Mouse (Mus musculus) stomach, embryonic 16.5 days (tissue): ENCODE data around the gene Man1b1. TPM values are rescaled to one million over a fixed set of nuclear protein-coding genes. Genes with fewer than 3 reads are reported as not detected.

Experiments used
- ATAC-seq: fragments of 200-750 bp; cut with Nextera tagmentation; 2 replicates; pipeline ENCODE4 v1.8.0; 2017; ENCODE audit warnings: moderate number of reproducible peaks, moderate TSS enrichment; ENCODE audit not compliant: insufficient read depth, low FRiP score
- H3K27ac ChIP-seq: fragments of 300-500 bp; sonication (generic); 2 replicates; pipeline ENCODE4 v1.5.1; 2014; ENCODE audit warnings: low read length
- H3K27me3 ChIP-seq: fragments of 300-500 bp; sonication (generic); 2 replicates; pipeline ENCODE4 v1.6.1; 2014; ENCODE audit warnings: low read length, control low read depth, mixed read lengths; ENCODE audit not compliant: control insufficient read depth, insufficient read depth
- H3K36me3 ChIP-seq: fragments of 300-500 bp; sonication (generic); 2 replicates; pipeline ENCODE4 v1.6.1; 2014; ENCODE audit warnings: low read length; ENCODE audit not compliant: control insufficient read depth, insufficient read depth
- H3K4me1 ChIP-seq: fragments of 300-500 bp; sonication (generic); 2 replicates; pipeline ENCODE4 v1.6.1; 2014; ENCODE audit warnings: low read length, control low read depth, mixed read lengths; ENCODE audit not compliant: control insufficient read depth, insufficient read depth
- H3K4me2 ChIP-seq: fragments of 300-500 bp; sonication (generic); 2 replicates; pipeline ENCODE4 v1.6.1; 2014; ENCODE audit warnings: low read depth, low read length, mixed read lengths
- H3K4me3 ChIP-seq: fragments of 300-500 bp; sonication (generic); replicated peaks from 2 replicates; pipeline ENCODE4 v1.5.1; 2014; ENCODE audit warnings: mild to moderate bottlenecking, low read length
- H3K9ac ChIP-seq: fragments of 300-500 bp; sonication (generic); 2 replicates; pipeline ENCODE4 v1.6.1; 2014; ENCODE audit warnings: low read length
- H3K9me3 ChIP-seq: fragments of 300-500 bp; sonication (generic); replicated peaks from 2 replicates; pipeline ENCODE4 v1.6.1; 2016; ENCODE audit warnings: low read length, control low read depth; ENCODE audit not compliant: control insufficient read depth
- WGBS: fragments of 180-500 bp; shearing (Covaris S2); extraction: QIAGEN DNeasy Blood & Tissue Kit; methylation state at CpG from one replicate; pipeline ENCODE4 v1.1.7; 2014; 5-methylcytosine and 5-hydroxymethylcytosine counted together
- polyA plus RNA-seq: library from polyadenylated mRNA; unstranded; fragments of >200 nt; fragmentation: Nextera tagmentation; extraction: Ambion mirVana; gene quantifications from 2 replicates; pipeline ENCODE4 v1.2.1, GENCODE M21; 2015

The Man1b1 gene
- polyA plus RNA-seq, 1 experiment from 2014 or later = 47.0 TPM

DNA sequence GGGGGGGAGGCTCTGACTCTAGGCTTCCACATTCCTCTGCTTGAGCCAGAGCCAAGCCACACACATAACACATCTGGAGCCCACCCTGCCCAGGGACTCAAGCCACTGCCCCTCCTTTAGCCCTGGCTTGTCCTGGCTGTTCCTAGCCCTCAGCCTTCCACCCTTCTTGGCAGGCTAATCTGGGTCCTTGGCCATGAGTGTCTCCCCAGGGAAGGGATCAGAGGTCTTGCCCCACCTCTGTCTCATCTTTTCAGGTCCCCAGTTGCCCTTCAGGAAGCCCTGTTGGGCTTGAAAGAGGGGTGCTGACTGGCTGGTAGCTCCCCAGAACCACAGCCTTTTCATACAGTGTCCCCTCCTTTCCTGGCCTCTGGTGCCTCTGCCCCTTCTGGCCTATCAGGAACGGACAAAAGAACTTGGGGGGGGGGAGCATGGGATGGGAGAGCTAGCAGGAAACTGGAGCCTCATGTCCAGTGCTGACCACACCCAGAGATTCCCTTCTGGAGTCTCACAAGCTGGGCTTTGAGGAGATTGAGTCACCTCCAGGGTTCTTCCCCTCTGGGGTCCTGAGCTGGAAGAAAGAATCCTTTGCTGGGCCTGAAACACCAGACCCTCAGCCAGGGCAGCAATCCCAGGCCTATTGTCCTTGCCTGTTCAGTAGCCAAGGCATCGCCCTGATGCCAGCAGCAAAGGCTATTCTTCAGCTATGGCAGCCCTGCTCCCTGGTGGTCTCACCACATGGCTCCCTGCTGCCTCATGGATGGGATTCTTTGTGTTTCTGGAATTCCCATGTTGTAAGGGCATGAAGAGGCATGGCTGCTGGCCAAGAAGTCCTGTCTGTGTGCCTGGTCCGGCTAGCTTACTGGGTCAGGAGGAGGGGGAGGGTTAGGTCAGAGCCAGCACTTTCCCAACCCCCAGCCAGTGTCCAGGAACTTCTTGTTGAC lies 62.4 kb downstream of the Man1b1 start:
- peak; percentile 30; the same call in 1 of the 2 replicates for ATAC-seq
- H3K9me3 ChIP-seq = no peaks in the 10 kb centered on the region
- no peaks in the 10 kb centered on the region for H3K36me3 ChIP-seq
- H3K4me2 ChIP-seq = no peak overlapping the region
- no peak overlapping the region for H3K4me3 ChIP-seq
- peaks cover 12% of the 10 kb centered on the region for H3K4me1 ChIP-seq
- peak overlapping the region; percentile 43 for H3K27ac ChIP-seq
- no peak overlapping the region; the same call in 1 of the 2 replicates for H3K9ac ChIP-seq
- WGBS = 46% methylated on average over 3 of the region's 3 CpGs
- peaks cover 23% of the 10 kb centered on the region for H3K27me3 ChIP-seq

DNA sequence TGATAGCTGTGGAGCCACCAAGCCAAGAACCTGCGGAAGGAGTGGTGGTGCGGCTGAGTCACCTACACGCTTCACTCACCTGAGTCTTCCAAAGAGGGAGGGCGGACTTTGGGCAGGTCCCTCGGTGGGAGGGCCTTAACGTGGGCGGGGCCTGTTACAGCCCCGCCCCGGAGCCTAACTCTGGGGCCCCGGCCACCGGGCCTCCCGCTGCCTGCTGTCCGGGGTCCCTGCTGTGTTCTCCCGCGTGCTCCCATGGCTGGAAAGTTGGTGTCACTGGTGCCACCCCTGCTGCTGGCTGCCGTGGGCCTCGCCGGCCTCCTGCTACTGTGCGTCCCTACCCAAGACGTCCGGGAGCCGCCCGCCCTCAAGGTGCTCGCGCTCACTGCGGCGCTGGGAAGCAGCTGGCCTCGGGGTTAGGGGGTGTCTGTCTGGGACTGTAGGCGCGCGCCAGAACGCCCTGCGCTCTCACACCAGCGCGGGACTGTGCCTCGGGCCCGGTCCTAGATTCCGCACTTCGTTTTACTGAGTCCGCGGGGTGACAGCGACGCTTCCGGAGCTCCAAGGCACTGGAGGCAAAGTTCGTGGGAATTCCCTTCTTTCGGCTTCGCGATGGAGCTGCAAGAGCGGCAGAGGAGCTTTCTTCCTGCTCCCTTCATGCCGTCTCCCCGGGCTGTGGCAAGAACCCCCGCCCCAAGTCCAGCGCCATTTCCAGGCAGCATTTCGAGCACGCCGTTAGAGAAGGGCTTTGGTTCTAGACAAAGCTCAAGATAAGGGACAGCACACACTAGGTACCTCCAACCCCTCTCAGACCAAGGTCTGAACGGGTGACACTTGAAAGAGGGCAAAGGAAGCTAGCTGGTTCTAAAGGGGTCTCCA lies 63.8 kb downstream of the Man1b1 start, which contains the start of gene Entpd2:
Gene Entpd2, plus strand, starts transcription at position 154 of the 876 bp plus-strand sequence.
- H3K4me3 ChIP-seq = peak within 1 kb of the TSS; percentile 55
- H3K9me3 ChIP-seq = no peaks in the 10 kb centered on the region
- H3K9ac ChIP-seq = peak within 1 kb of the TSS; percentile 67
- peak within 1 kb of the TSS; percentile 75 for H3K4me2 ChIP-seq
- peak; percentile 86 for ATAC-seq
- peak within 1 kb of the TSS; percentile 20; the same call in 1 of the 2 replicates for H3K27ac ChIP-seq
- 2% methylated on average over 57 of the region's 57 CpGs for WGBS
- H3K36me3 ChIP-seq = no peaks in the 10 kb centered on the region
- H3K27me3 ChIP-seq = peaks cover 32% of the 10 kb centered on the region
- peaks cover 16% of the 10 kb centered on the region for H3K4me1 ChIP-seq

DNA sequence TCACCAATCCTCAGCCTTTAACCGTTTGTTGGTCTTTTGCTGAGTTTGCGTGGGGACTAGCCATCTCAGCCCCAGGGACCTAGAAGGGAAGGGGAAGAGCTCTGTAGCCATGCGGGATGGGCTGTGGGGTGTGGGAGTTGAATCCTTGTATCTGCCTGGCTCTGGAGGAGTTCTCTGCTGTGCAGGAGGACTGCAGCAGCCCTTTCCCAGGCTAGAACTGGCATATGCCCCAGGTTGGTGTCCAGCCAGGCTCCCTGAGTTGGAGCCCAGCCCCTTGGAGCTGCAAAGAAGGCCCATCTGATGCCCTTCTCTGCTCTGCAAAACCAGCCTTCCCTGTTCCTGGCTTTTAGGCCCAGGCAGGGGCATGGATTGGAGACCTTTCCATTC lies 64.5 kb downstream of the Man1b1 start:
- Histone ChIP-seq H3K4me2 (peak overlapping the region; percentile 75), H3K9me3 (no peaks in the 10 kb centered on the region), H3K4me3 (peak overlapping the region; percentile 55), H3K9ac (peak overlapping the region; percentile 67), H3K36me3 (no peaks in the 10 kb centered on the region), H3K4me1 (peaks cover 16% of the 10 kb centered on the region), H3K27ac (no peak overlapping the region), H3K27me3 (peaks cover 32% of the 10 kb centered on the region)
- no peak for ATAC-seq
- WGBS = 29% methylated on average over 3 of the region's 3 CpGs

DNA sequence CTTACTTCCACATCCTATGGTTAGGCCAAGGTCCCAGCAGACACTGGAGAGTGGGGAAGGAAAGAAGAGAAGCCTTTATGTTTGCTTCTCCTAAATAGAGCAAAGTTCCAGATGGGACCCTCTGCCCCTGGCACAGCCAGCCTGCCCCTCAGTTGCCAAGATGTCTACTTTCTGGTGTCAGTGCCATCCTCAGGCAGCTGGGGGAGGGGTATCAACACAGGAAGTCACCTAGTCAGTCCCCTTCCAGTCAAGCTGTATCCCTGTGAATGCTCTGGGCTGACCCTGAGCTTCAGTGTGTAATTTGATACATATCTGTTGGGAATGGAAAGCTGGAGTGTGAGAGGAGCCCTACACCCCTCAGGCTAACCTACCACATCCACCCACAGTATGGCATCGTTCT lies 64.9 kb downstream of the Man1b1 start:
- WGBS = 48% methylated on average over 1 of the region's 1 CpGs
- no peak overlapping the region for H3K4me3 ChIP-seq
- ATAC-seq = no peak

DNA sequence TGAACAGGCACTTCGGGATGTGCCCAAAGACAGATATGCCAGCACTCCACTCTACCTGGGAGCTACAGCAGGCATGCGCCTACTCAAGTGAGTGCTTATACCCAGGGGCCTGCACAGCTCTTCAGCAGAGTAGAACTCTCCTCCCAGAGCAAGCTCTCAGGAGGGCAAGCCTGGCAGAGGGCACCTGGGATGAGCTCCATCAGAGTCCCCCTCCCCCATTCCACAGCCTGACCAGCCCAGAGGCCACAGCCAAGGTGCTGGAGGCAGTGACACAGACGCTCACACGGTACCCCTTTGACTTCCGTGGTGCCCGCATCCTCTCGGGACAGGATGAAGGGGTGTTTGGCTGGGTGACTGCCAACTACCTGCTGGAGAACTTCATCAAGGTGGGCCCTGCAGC lies 65.9 kb downstream of the Man1b1 start:
- Histone ChIP-seq H3K27ac (no peak overlapping the region), H3K9ac (no peak overlapping the region), H3K4me2 (no peak overlapping the region), H3K4me3 (no peak overlapping the region), H3K36me3 (no peaks in the 10 kb centered on the region), H3K9me3 (no peaks in the 10 kb centered on the region), H3K4me1 (peaks cover 16% of the 10 kb centered on the region), H3K27me3 (peaks cover 38% of the 10 kb centered on the region)
- no peak for ATAC-seq
- WGBS = 88% methylated on average over 7 of the region's 7 CpGs

More for the DNA sequence above, 64.9 kb downstream of the Man1b1 start:
- Histone ChIP-seq H3K4me2 (peak overlapping the region; percentile 75), H3K27me3 (peaks cover 35% of the 10 kb centered on the region), H3K36me3 (no peaks in the 10 kb centered on the region), H3K9ac (no peak overlapping the region), H3K27ac (no peak overlapping the region), H3K4me1 (peaks cover 16% of the 10 kb centered on the region), H3K9me3 (no peaks in the 10 kb centered on the region)

DNA sequence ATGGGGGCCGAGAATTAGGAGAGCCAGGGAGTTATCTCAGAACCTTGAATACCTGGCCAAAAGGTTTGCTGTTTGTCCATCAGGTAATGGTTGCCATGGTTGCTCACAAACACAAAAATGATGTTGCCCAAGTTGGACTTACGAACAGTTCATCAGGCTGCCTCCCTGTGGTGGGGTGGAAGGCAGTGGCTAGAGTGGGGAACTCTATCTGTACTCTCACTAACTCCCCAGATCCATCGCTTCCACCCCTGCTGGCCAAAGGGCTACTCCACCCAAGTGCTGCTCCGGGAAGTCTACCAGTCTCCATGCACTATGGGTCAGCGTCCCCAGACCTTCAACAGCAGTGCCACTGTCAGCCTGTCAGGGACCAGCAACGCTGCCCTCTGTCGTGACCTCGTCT lies 66.9 kb downstream of the Man1b1 start, which contains the start of gene Npdc1:
Gene Npdc1, plus strand, starts transcription at position 301 of the 400 bp plus-strand sequence.
- 61% methylated on average over 8 of the region's 8 CpGs for WGBS
- peaks cover 16% of the 10 kb centered on the region for H3K4me1 ChIP-seq
- H3K36me3 ChIP-seq = no peaks in the 10 kb centered on the region
- no peaks in the 10 kb centered on the region for H3K9me3 ChIP-seq
- H3K27ac ChIP-seq = no peak within 1 kb of the TSS
- peaks cover 38% of the 10 kb centered on the region for H3K27me3 ChIP-seq
- no peak within 1 kb of the TSS for H3K9ac ChIP-seq
- no peak within 1 kb of the TSS for H3K4me3 ChIP-seq
- no peak for ATAC-seq
- no peak within 1 kb of the TSS for H3K4me2 ChIP-seq

DNA sequence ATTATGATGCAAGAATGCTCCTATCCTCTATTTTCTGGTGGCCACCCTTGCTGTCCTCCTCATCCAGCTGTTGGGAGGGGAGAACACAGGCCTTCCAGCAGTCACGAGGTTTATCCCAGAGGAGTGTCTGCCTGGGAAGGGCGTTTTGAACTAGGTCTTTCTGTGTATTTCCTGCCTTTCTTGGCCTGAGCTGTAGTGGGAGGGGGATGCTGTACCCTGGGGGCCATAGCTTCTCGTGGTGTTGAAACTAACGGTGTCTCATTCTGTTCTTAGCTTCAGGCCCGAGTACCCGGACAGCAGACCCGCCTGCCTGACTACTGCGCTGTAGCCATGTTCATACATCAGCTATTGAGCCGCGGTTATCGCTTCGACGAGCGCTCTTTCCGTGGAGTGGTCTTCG lies 68.2 kb downstream of the Man1b1 start:
- H3K4me3 ChIP-seq = no peak overlapping the region; the same call in 1 of the 2 replicates
- no peak overlapping the region for H3K27ac ChIP-seq
- H3K4me2 ChIP-seq = peak overlapping the region; percentile 48
- H3K9ac ChIP-seq = no peak overlapping the region
- ATAC-seq = no peak
- peaks cover 35% of the 10 kb centered on the region for H3K27me3 ChIP-seq
- H3K4me1 ChIP-seq = peaks cover 7% of the 10 kb centered on the region
- no peaks in the 10 kb centered on the region for H3K36me3 ChIP-seq
- no peaks in the 10 kb centered on the region for H3K9me3 ChIP-seq
- WGBS = 23% methylated on average over 16 of the region's 16 CpGs

DNA sequence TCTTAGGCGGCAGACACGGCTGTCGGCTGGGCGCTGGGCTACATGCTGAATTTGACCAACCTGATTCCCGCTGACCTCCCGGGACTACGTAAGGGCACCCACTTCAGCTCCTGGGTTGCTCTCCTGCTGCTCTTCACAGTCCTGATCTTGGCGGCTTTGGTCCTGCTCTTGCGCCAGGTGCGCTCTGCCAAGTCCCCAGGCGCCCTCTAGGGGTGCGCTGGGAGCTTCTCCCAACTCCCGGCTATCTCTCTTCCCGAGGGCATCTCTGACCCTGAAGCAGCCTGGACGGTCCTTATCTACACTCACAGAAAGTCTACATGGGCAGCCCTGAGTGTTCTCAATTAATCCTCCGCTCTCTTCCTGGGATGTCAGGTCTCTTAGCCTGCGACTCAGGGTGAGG lies 68.6 kb downstream of the Man1b1 start:
- H3K4me3 ChIP-seq = peak overlapping the region; percentile 25
- peaks cover 35% of the 10 kb centered on the region for H3K27me3 ChIP-seq
- no peaks in the 10 kb centered on the region for H3K9me3 ChIP-seq
- no peak overlapping the region for H3K9ac ChIP-seq
- 4% methylated on average over 17 of the region's 17 CpGs for WGBS
- peaks cover 4% of the 10 kb centered on the region; the same call in 1 of the 2 replicates for H3K4me1 ChIP-seq
- H3K4me2 ChIP-seq = peak overlapping the region; percentile 48
- ATAC-seq = peak; percentile 27; the same call in 1 of the 2 replicates
- H3K27ac ChIP-seq = no peak overlapping the region
- no peaks in the 10 kb centered on the region for H3K36me3 ChIP-seq
